ENCODE assay signal across 8 mouse cellular contexts in the genomic region with DNA sequence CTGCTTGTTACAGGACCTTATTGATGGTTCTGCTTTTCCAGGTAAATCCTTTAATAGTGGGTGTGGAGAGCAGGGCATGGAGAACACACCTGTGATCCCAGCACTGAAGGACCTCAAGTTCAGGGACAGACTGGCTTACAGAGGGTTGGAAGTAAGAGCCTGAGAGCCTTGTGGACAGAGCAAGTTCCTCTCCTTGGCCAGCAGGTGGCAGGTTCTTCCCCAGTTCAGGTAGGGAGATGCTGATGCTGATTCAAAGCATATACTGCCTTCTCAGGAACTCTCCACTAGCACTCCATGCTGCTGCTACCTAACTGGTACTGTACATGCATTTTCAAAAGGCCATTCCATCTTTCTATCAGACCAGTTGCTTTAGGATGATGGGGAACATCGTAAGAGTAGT. TPM values are rescaled to one million over a fixed set of nuclear protein-coding genes. Genes with fewer than 3 reads are reported as not detected.
DNase-seq lines count a peak whose midpoint lies in the region; ATAC-seq and TF ChIP-seq lines count a peak whose summit lies in the region.

No protein-coding gene starts in this region.

- no peak overlapping the region for H3K9ac ChIP-seq in hindbrain, embryonic 14.5 days
- H3K9ac ChIP-seq in hindbrain, embryonic 13.5 days, result no peak overlapping the region
- no peak overlapping the region for H3K9ac ChIP-seq in liver, postnatal 0 days (replicated peaks)

- peak; percentile 77 for TF ChIP-seq CTCF in liver, postnatal 0 days (IDR thresholded peaks at IDR 0.05; ENCODE audit: low read depth)

- WGBS in hindbrain, embryonic 14.5 days, result 69% methylated on average over 1 of the region's 1 CpGs
- 75% methylated on average over 1 of the region's 1 CpGs for WGBS in hindbrain, embryonic 13.5 days
- WGBS in liver, postnatal 0 days (ENCODE audit: insufficient replicate concordance), result 48% methylated on average over 1 of the region's 1 CpGs

- no peaks in the 10 kb centered on the region for H3K27me3 ChIP-seq in hindbrain, embryonic 14.5 days (ENCODE audit: control insufficient read depth, insufficient read depth, low read length)
- no peaks in the 10 kb centered on the region for H3K27me3 ChIP-seq in hindbrain, embryonic 13.5 days
- H3K27me3 ChIP-seq in liver, postnatal 0 days (ENCODE audit: insufficient read depth, low read length), result no peaks in the 10 kb centered on the region

- no peaks in the 10 kb centered on the region for H3K4me1 ChIP-seq in hindbrain, embryonic 14.5 days (replicated peaks; ENCODE audit: control insufficient read depth, insufficient read depth, low read length)
- H3K4me1 ChIP-seq in hindbrain, embryonic 13.5 days (replicated peaks), result no peaks in the 10 kb centered on the region
- no peaks in the 10 kb centered on the region for H3K4me1 ChIP-seq in liver, postnatal 0 days (ENCODE audit: insufficient read depth)

- H3K4me3 ChIP-seq in hindbrain, embryonic 14.5 days (replicated peaks; ENCODE audit: low read length), result no peak overlapping the region
- H3K4me3 ChIP-seq in hindbrain, embryonic 13.5 days, result no peak overlapping the region
- no peak overlapping the region for H3K4me3 ChIP-seq in liver, postnatal 0 days (ENCODE audit: low read depth, low read length)

- no peak overlapping the region for H3K27ac ChIP-seq in hindbrain, embryonic 14.5 days
- no peak overlapping the region for H3K27ac ChIP-seq in hindbrain, embryonic 13.5 days
- H3K27ac ChIP-seq in liver, postnatal 0 days (ENCODE audit: low read depth), result no peak overlapping the region

- no peak overlapping the region for H3K4me2 ChIP-seq in hindbrain, embryonic 14.5 days (replicated peaks)
- no peak overlapping the region for H3K4me2 ChIP-seq in hindbrain, embryonic 13.5 days
- no peak overlapping the region for H3K4me2 ChIP-seq in liver, postnatal 0 days (ENCODE audit: low read depth, low read length)

- no peak for TF ChIP-seq EP300 in liver, postnatal 0 days (IDR thresholded peaks at IDR 0.05; ENCODE audit: low read depth)

- H3K9me3 ChIP-seq in hindbrain, embryonic 14.5 days (ENCODE audit: control insufficient read depth, low read length), result no peaks in the 10 kb centered on the region
- no peaks in the 10 kb centered on the region for H3K9me3 ChIP-seq in hindbrain, embryonic 13.5 days
- no peaks in the 10 kb centered on the region for H3K9me3 ChIP-seq in liver, postnatal 0 days (ENCODE audit: low read length)

- H3K36me3 ChIP-seq in hindbrain, embryonic 14.5 days (replicated peaks; ENCODE audit: control insufficient read depth, insufficient read depth), result no peaks in the 10 kb centered on the region
- H3K36me3 ChIP-seq in hindbrain, embryonic 13.5 days, result no peaks in the 10 kb centered on the region
- H3K36me3 ChIP-seq in liver, postnatal 0 days (replicated peaks; ENCODE audit: insufficient read depth, low read length), result no peaks in the 10 kb centered on the region

- peak; percentile 25 for DNase-seq in hindbrain, embryonic 14.5 days (ENCODE audit: low spot score)
- DNase-seq in CD8-positive naive resting alpha-beta T cell, adult 2 months (ENCODE audit: low read depth in 2 of 2, low spot score in 2 of 2), result peak; percentile 19 to 38
- DNase-seq in ZHBTc4 (ENCODE audit: low read depth, low spot score), result peak; percentile 75
- DNase-seq in forelimb bud, embryonic 11.5 days (ENCODE audit: low read depth, low spot score), result peak; percentile 6
- DNase-seq in liver, postnatal 0 days, result peak; percentile 46
- DNase-seq in spleen, adult 12 weeks (ENCODE audit: low spot score), result peak; percentile 9
- no peak for DNase-seq in c-Kit-positive CD71-positive TER-119-positive erythroid progenitor cells, embryonic 14.5 days (ENCODE audit: low spot score)

- ATAC-seq in hindbrain, embryonic 14.5 days (ENCODE audit: low FRiP score), result no peak
- ATAC-seq in hindbrain, embryonic 13.5 days (ENCODE audit: low FRiP score), result no peak
- no peak for ATAC-seq in liver, postnatal 0 days

RNA-seq across cellular contexts. Expression of a gene that starts 20.5 kb away (rescaled TPM):
- not detected in 2 replicates for polyA plus RNA-seq in hindbrain, embryonic 14.5 days (2014; fragmentation: Nextera tagmentation; extraction: Ambion mirVana)
- not detected in 2 replicates for polyA plus RNA-seq in hindbrain, embryonic 13.5 days (2015; fragmentation: Nextera tagmentation; extraction: Ambion mirVana)
- 5.5 and 6.3 TPM in 2 replicates for polyA plus RNA-seq in liver, postnatal 0 days (2015; fragmentation: Nextera tagmentation; extraction: Ambion mirVana)

RNA-seq across cellular contexts. Expression of a gene that starts 40.7 kb away (rescaled TPM):
- not detected in 2 replicates for polyA plus RNA-seq in hindbrain, embryonic 14.5 days (2014; fragmentation: Nextera tagmentation; extraction: Ambion mirVana)
- polyA plus RNA-seq in hindbrain, embryonic 13.5 days (2015; fragmentation: Nextera tagmentation; extraction: Ambion mirVana), result not detected in 2 replicates
- polyA plus RNA-seq in liver, postnatal 0 days (2015; fragmentation: Nextera tagmentation; extraction: Ambion mirVana), result 24.7 and 28.0 TPM in 2 replicates

Comparison
In these comparisons a context has a peak if more than half of its experiments do, and no peak if none do; other contexts are left out.
1. RNA of a gene that starts 40.7 kb away (polyA plus RNA-seq): 24.7 to 28.0 TPM in liver, postnatal 0 days; not detected in hindbrain, embryonic 14.5 days and not detected in hindbrain, embryonic 13.5 days; every median in the first group is over 10 times any median in the second.